Mouse (Mus musculus): ENCODE results near the gene Gm10306.
A peak's percentile ranks its signal among the peaks of the same experiment; 100 is the strongest.

GRCm38 (mm10) chr4:94517631-94518030, 38.7 kb upstream of the Gm10306 start:
- TF ChIP-seq CTCF (IDR thresholded peaks at IDR 0.05; ENCODE audit: low read depth) (peak; percentile 87), EP300 (IDR thresholded peaks at IDR 0.05; ENCODE audit: low read depth) (no peak)

Measured in heart, postnatal 0 days (tissue).